Mouse (Mus musculus): ENCODE data around the gene Cars2. TPM values are rescaled to one million over a fixed set of nuclear protein-coding genes. Genes with fewer than 3 reads are reported as not detected.

Cars2 gene
- 34.4 TPM for polyA plus RNA-seq (2017; shearing (Covaris generic))

GRCm38 (mm10) chr8:11550281-11550948 is at the start of gene Cars2:
Cars2 (minus strand) TSS chr8:11550783.

GRCm38 (mm10) chr8:11554799-11555719 is 4.5 kb upstream of the Cars2 start, which contains the start of gene Ing1:
Ing1 (plus strand) TSS chr8:11555571.

GRCm38 (mm10) chr8:11497017-11497990 is 53.3 kb downstream of the Cars2 start, which contains the start of gene Naxd:
Naxd (plus strand) TSS chr8:11497506.

GRCm38 (mm10) chr8:11477811-11478761 is 72.5 kb downstream of the Cars2 start, which contains the start of gene Rab20:
Rab20 (minus strand) TSS chr8:11478710.

Other genes starting within 250 kb of the Cars2 start
- gene Col4a2, start 238.0 kb downstream of the Cars2 start, polyA plus RNA-seq (2017; shearing (Covaris generic)) = not detected
- 0.73 TPM for gene Col4a1, start 238.0 kb downstream of the Cars2 start, polyA plus RNA-seq (2017; shearing (Covaris generic))
- gene Rab20, start 72.1 kb downstream of the Cars2 start, polyA plus RNA-seq (2017; shearing (Covaris generic)) = 28.1 TPM
- 39.4 TPM for gene Naxd, start 53.3 kb downstream of the Cars2 start, polyA plus RNA-seq (2017; shearing (Covaris generic))
- 54.8 TPM for gene Ing1, start 4.8 kb upstream of the Cars2 start, polyA plus RNA-seq (2017; shearing (Covaris generic))
- 94.8 TPM for gene Ankrd10, start 85.0 kb upstream of the Cars2 start, polyA plus RNA-seq (2017; shearing (Covaris generic))
- gene 1700016D06Rik, start 150.3 kb upstream of the Cars2 start, polyA plus RNA-seq (2017; shearing (Covaris generic)) = not detected
- 14.1 TPM for gene Arhgef7, start 176.9 kb upstream of the Cars2 start, polyA plus RNA-seq (2017; shearing (Covaris generic))

Data from effector memory CD4-positive, alpha-beta T cell, adult 7 months (primary cell).